Mouse (Mus musculus) myocyte (in vitro differentiated cells): ENCODE data around the gene Nrip2.

ENCODE experiments used
- E2F4 ChIP-seq: IDR thresholded peaks from one replicate; pipeline ENCODE4 v1.6.1; 2011; ENCODE audit warnings: mild to moderate bottlenecking, control low read depth, moderate library complexity; ENCODE audit not compliant: insufficient read depth
- MYOG ChIP-seq, 3 experiments: IDR thresholded peaks; one replicate each; pipeline ENCODE4 v1.6.1; 2011; ENCODE audit warnings: control low read depth in 2 of 3, low read depth in 2 of 3, mild to moderate bottlenecking in 2 of 3; ENCODE audit not compliant: insufficient read length in 2 of 3, control insufficient read depth in 1 of 3, insufficient read depth in 1 of 3
- POLR2A ChIP-seq: IDR thresholded peaks from one replicate; pipeline ENCODE4 v1.6.1; 2011; ENCODE audit warnings: low read depth, mild to moderate bottlenecking, control low read depth, moderate library complexity; ENCODE audit not compliant: insufficient read length

GRCm38 (mm10) chr6:128385026-128385425 is 14.1 kb upstream of the Nrip2 start:
- no peak for TF ChIP-seq POLR2A
- TF ChIP-seq E2F4: no peak
- TF ChIP-seq MYOG (IDR thresholded peaks at IDR 0.05; ENCODE audit: control insufficient read depth in 1 of 3, insufficient read depth in 1 of 3, insufficient read length in 2 of 3, low read depth in 2 of 3): no peak
